Mouse (Mus musculus): ENCODE data around the gene 1700015F17Rik. TPM values are rescaled to one million over a fixed set of nuclear protein-coding genes. Genes with fewer than 3 reads are reported as not detected.

The 1700015F17Rik gene
- not detected for total RNA-seq (2021)

DNA sequence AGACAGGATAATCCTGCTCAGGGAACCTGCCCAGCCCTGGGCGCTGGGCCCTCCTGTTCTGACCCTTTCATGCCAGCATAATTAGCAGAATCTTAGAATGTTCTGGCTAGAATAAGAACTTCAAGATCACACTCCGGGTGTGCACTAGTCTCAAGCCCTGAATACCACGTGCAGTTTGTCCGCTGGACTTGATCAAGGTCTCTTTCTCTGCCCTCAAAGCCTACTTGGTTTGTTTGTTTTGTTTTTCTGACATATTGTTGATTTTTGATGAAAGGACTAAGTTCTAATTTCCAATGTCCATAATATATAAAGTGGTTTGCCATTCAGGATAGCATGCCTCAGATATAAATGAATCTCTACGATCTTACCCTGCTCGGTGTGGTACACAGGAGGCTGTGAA is at the start of gene 1700015F17Rik:
Gene 1700015F17Rik, minus strand, starts transcription at position 101 of the 400 bp plus-strand sequence.
- intact Hi-C loops (cut with DNase I): no loop called here
- no peak for DNase-seq (ENCODE audit: low spot score)

- no peak for DNase-seq (ENCODE audit: low spot score)
- intact Hi-C loops (cut with DNase I): loop anchor here (2.0 kb wide), 1 partner anchor 43 kb away; the partner anchor contains the start of gene Gtpbp10
Measured at GRCm38 (mm10) chr5:5515411-5515810, 36.5 kb upstream of the 1700015F17Rik start.

DNA sequence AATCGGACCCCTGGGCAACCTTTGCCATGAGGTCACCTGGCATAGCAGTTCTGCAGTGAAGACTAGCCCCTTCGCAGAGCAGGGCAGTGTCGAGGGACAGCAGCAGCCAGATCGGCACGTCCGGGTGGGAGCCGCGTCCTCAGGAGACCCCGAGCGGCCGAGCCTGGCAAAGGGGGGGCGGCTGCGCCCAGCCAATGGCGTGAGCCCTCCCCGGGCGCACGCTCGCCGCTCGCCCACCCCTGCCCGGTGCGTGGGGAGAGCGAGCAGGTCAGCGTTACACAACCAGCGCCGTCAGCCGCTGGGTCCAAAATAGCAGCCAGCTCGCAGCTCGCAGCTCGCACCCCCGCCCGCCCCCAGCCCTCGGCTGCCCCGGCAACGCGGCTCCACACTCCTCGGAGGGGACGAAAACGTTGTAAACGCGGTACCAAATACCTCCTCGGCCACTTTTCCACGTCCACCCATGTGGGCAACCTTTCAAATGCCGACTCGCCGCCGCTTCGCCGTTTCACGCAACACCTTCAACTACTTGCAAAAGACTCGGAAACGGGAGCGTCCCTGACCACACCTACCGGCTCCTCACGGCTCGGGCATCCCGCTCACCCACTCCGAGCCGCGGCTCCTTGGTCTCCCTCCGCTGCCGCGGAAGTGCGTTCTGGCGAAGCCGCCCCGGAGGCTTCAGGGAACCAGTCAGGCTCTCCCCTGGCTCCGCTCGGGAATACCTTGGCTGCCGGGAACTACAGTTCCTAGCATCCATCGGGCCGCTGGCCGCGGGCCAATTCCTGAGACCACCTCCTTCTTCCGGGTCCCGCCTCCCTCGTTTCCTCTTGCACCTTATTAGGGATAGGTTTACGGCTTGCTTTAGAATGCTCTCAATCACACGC is 35.5 kb upstream of the 1700015F17Rik start, which contains the start of gene Cldn12:
Gene Cldn12, minus strand, starts transcription at position 763 of the 881 bp plus-strand sequence.
- intact Hi-C loops (cut with DNase I): loop anchor here (2.0 kb wide), 1 partner anchor 44 kb away; the partner anchor contains the start of gene Gtpbp10
- DNase-seq (ENCODE audit: low spot score): peak; percentile 90

GRCm38 (mm10) chr5:5511401-5511800 is 32.5 kb upstream of the 1700015F17Rik start:
- no peak for DNase-seq (ENCODE audit: low spot score)
- intact Hi-C loops (cut with DNase I): no loop called here

DNA sequence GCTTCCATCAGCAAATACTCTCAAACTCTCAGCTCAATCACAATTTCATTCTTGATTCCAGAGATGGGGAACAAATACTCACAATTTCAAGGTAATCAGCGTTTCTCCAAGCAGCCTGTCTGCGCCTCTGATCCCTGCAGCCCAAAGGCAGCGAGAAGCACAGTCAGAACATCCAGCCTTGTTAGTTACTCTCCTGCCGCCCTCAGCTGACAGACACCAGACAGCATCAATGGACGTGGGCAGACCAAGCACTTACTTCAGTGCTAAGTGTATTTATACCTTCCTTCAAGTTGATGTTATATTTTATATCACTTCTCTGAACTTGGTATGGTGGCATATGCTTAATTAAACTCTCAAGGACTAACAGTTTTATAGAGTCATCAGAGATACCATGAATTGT is 32.0 kb upstream of the 1700015F17Rik start:
- DNase-seq (ENCODE audit: low spot score): no peak
- intact Hi-C loops (cut with DNase I): no loop called here

DNA sequence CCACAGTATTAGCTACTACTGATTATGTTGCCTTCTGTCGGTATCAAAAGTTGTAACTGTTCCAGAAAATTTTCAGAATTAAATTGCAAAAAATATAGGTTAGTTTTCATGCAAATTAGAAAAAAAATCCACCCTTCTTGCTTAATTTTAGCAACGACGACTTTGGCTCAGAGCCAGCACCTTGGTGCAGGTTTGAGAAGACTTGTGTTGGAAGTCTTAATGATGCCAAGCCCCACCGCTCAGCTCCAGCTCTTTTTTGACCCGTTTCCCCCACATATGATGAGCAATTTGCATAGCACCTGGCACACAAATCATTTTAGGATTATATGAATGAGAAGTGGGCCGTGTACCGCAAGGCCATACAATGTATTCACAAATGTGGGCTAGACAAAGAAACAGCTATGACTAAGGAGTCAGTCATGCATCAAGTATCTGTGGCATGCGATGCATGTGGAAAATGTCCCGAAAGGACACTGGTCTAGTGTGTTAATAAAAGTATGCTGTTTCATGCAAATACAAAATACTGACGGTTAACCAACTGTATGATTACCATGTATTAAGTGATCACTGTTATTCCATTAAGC is 31.5 kb upstream of the 1700015F17Rik start:
- intact Hi-C loops (cut with DNase I): no loop called here
- no peak for DNase-seq (ENCODE audit: low spot score)

GRCm38 (mm10) chr5:5508231-5508630 is 29.3 kb upstream of the 1700015F17Rik start:
- intact Hi-C loops (cut with DNase I): no loop called here
- no peak for DNase-seq (ENCODE audit: low spot score)

DNA sequence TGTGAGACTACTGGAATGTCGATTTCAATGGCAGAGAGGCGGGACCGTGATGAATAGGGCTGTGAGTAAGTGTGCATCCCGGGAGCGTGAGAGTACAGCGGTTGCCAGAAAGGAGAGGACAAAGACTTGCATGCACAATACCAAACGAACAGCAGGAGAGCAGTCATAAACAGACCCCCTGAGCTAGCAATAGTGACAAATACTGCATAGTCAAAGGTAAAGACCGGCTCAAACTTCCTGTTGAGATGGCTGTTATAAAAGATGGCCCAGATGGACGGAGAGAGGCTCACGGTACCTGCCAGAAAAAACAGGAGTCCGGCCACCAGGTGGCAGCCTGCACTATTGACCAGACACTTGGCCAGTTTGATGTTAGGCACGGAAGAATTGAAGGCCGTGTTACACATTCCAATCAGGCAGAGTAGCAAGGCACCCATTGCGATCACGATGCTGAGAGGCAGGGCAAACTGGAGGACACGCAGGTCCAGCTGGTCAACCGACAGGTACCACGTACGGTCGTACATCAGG is 28.8 kb upstream of the 1700015F17Rik start:
- no peak for DNase-seq (ENCODE audit: low spot score)
- intact Hi-C loops (cut with DNase I): no loop called here

GRCm38 (mm10) chr5:5504456-5504855 is 25.5 kb upstream of the 1700015F17Rik start:
- no peak for DNase-seq (ENCODE audit: low spot score)
- intact Hi-C loops (cut with DNase I): no loop called here

- DNase-seq (ENCODE audit: low spot score): no peak
- intact Hi-C loops (cut with DNase I): no loop called here
Measured at GRCm38 (mm10) chr5:5503381-5503780, 24.4 kb upstream of the 1700015F17Rik start.

DNA sequence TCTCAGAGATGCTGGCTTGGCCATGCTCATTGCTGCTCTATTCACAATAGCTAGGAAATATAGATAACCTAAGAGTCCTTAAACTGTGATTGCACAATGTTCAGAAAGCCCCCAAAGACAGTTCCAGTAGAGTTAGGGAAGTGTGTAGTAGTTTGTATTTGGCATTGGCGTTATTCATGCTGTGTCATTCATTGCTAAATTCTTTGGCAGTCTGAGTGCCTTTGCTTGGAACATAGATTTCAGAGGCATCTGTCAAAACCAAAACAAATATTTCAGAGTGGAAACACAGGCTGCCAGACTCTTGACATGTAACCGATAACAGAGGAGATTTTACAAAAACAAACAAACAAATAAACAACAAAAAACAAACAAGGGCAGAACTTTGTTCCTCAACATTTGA is 22.6 kb upstream of the 1700015F17Rik start:
- intact Hi-C loops (cut with DNase I): no loop called here

DNA sequence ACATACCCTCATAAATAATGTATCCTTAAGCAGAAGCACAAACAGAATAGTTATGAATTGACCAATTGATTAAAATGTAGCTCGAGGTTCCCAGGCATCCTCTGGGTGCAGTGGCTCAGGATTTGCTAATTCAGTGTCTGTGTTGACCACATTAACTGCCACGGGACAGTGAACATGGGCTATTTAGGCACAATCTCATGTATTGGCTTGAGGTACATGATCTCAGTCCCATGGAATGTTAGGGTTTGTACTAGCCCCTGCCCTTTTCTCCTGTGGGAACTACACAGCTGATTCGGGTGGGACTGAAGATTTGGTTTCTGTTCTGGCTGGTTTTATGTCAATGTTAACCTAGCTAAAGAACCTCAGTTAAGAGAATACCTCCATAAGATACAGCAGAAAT is 17.4 kb upstream of the 1700015F17Rik start:
- intact Hi-C loops (cut with DNase I): no loop called here

More for the DNA sequence above, 22.6 kb upstream of the 1700015F17Rik start:
- no peak for DNase-seq (ENCODE audit: low spot score)

GRCm38 (mm10) chr5:5495042-5495441 is 16.1 kb upstream of the 1700015F17Rik start:
- DNase-seq (ENCODE audit: low spot score): no peak
- intact Hi-C loops (cut with DNase I): no loop called here

More for the DNA sequence above, 17.4 kb upstream of the 1700015F17Rik start:
- no peak for DNase-seq (ENCODE audit: low spot score)

DNA sequence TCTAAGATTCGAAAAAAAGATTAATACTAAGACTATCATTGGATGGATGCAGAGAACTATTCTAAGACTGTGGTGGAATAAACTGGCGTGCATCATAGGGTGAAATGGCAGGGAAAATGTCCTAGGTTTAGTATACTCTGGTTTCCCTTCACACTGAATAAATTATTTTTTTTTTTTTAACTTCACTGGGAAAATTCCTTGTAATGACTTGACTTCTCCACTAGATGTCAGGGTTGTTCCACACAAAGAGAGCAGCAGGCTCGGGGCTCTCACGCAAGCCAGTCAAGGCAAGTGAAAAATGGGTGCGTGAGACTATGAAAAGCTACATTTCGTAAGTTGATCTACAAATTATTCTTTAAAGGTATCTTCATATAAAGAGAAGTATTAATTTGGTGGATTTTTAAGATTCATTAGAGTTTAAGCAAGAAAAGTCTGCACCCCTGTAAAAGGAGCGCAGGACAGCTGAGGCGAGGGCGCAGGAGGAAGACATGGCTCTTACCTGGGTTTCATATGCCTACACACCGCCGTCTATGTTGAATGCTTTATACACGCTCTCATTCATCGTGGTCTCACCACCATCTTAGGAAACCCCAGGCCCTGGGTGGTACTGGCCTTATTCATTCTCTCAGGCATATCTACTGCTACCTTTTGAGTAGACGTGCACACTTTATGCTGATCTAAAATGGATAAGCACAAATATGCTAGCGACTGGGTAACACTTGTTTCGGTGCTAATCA is 15.5 kb upstream of the 1700015F17Rik start:
- intact Hi-C loops (cut with DNase I): loop anchor here (1.0 kb wide), 1 partner anchor 255 kb away; the partner anchor contains the start of gene Steap1
- no peak for DNase-seq (ENCODE audit: low spot score)

DNA sequence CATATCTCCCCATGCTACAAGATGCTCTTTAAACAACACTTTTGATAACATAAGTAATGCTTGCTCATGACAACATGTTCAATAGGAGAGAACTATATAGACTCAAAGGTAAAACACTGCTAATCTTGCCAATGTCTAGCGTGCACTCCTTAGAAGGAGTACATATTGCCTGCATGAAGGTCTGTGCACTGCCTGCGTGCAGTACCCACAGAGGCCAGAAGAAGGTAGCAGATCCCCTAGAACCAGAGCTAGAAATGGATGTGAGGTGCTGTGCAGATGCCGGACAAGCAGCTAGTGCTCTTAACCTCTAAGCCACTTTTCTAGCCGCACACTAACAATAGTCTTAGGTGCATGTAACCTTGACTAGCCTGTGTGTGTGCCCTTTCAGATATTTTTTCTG is 13.2 kb upstream of the 1700015F17Rik start:
- intact Hi-C loops (cut with DNase I): no loop called here
- DNase-seq (ENCODE audit: low spot score): no peak

DNA sequence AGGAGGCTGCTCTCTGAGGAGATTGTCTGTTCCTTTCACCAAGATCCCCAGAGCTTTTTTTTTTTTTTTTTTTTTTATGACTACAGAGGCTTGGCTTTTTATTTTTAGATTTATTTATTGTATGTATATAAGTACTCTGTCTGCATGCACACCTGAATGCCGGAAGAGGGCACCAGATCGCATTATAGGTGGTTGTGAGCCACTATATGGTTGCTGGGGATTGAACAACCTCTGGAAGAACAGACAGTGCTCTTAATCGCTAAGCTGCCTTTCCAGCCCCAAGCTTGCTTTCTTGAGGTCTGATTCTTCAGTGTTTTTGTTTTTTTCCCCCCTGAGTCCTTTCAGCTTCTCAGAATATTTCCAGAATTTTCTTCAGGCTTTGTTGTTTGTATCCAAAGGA is 7.1 kb upstream of the 1700015F17Rik start:
- DNase-seq (ENCODE audit: low spot score): no peak
- intact Hi-C loops (cut with DNase I): no loop called here

- intact Hi-C loops (cut with DNase I): loop anchor here (5.0 kb wide), 2 partner anchors 106 to 216 kb away; no protein-coding TSS in a partner anchor
- DNase-seq (ENCODE audit: low spot score): no peak
Measured at GRCm38 (mm10) chr5:5483254-5483858, 4.4 kb upstream of the 1700015F17Rik start.

DNA sequence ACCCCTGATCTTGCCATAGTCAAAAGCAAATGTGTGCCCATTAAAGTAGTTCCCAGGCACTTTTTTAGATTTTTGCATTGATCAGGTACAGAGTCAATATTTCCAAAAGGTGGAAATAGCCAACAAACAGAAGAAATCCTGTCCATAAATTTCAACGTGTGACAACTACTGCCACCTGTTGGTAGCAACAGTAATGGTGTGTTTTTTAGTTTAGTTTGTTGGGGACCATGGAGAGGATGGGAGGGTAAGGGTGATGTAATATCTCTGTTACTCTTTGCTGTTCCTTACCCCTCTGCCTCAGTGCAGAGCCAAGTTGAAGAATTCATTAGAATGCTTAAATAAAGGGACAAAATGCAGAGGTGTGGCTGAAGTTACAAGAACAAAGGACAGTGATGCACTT is 2.7 kb upstream of the 1700015F17Rik start:
- intact Hi-C loops (cut with DNase I): loop anchor here (1.0 to 5.0 kb wide), 3 partner anchors 104 to 519 kb away; no protein-coding TSS in a partner anchor
- DNase-seq (ENCODE audit: low spot score): no peak

GRCm38 (mm10) chr5:5476133-5476532 is 2.8 kb downstream of the 1700015F17Rik start:
- intact Hi-C loops (cut with DNase I): no loop called here

GRCm38 (mm10) chr5:5465256-5465655 is 13.7 kb downstream of the 1700015F17Rik start:
- no peak for DNase-seq (ENCODE audit: low spot score)
- intact Hi-C loops (cut with DNase I): no loop called here

More at GRCm38 (mm10) chr5:5476133-5476532, 2.8 kb downstream of the 1700015F17Rik start:
- DNase-seq (ENCODE audit: low spot score): no peak
